ENCODE assay signal across 15 mouse cellular contexts in genomic region chr10:25928448-25928786, GRCm38 (mm10).
A peak's percentile ranks its signal among the peaks of the same experiment; 100 is the strongest.
DNase-seq lines count a peak whose midpoint lies in the region; ATAC-seq lines count a peak whose summit lies in the region.
"Had no signal": no experiment of that assay in that cellular context is flagged by ENCODE, and none has a peak within 500 bp of the region (broad histone marks: within the 10 kb centered on the region; RNA-seq: fewer than 3 reads in every experiment).

No protein-coding gene starts in this region.

- ATAC-seq in hindbrain, embryonic 11.5 days (ENCODE audit: low FRiP score) = peak; percentile 42; the same call in 1 of the 2 replicates
- no peak for ATAC-seq in hindbrain, embryonic 12.5 days (ENCODE audit: low FRiP score)
- ATAC-seq in intestine, embryonic 15.5 days = peak; percentile 87; the same call in 1 of the 2 replicates
- ATAC-seq in liver, embryonic 15.5 days (ENCODE audit: insufficient read depth) = peak; percentile 54; the same call in 1 of the 2 replicates
- ATAC-seq: lung, postnatal 0 days had no signal

- no peak overlapping the region for H3K4me2 ChIP-seq in hindbrain, embryonic 11.5 days (replicated peaks; ENCODE audit: low read depth, low read length)
- no peak overlapping the region for H3K4me2 ChIP-seq in hindbrain, embryonic 12.5 days (replicated peaks)
- no peak overlapping the region for H3K4me2 ChIP-seq in intestine, embryonic 15.5 days (replicated peaks)
- H3K4me2 ChIP-seq in liver, embryonic 15.5 days = no peak overlapping the region

- H3K27ac ChIP-seq in hindbrain, embryonic 11.5 days (ENCODE audit: low read depth, low read length) = no peak overlapping the region
- no peak overlapping the region for H3K27ac ChIP-seq in hindbrain, embryonic 12.5 days
- H3K27ac ChIP-seq in intestine, embryonic 15.5 days = no peak overlapping the region
- no peak overlapping the region for H3K27ac ChIP-seq in liver, embryonic 15.5 days (replicated peaks)

- peaks cover 3% of the 10 kb centered on the region; the same call in 1 of the 2 replicates for H3K4me1 ChIP-seq in hindbrain, embryonic 11.5 days (replicated peaks; ENCODE audit: control insufficient read depth, insufficient read depth, low read length)
- H3K4me1 ChIP-seq in hindbrain, embryonic 12.5 days = peaks cover 16% of the 10 kb centered on the region
- H3K4me1 ChIP-seq in intestine, embryonic 15.5 days (replicated peaks) = peaks cover 21% of the 10 kb centered on the region
- 0 out of 2 replicates have a peak, but pooled peaks cover 3% of the 10 kb centered on the region for H3K4me1 ChIP-seq in liver, embryonic 15.5 days (replicated peaks)

- no peak for DNase-seq in hindbrain, embryonic 11.5 days (ENCODE audit: low spot score)
- peak; percentile 13 for DNase-seq in NIH3T3 (ENCODE audit: low read depth)
- no peak for DNase-seq in gastrocnemius, postnatal 25 days
- no peak for DNase-seq in right cerebral cortex, postnatal 4 days
- no peak for DNase-seq in spleen, postnatal 4 days (ENCODE audit: low spot score in 2 of 2)
- DNase-seq: cerebellum, adult 18-20 months; gastrocnemius, postnatal 36 days; kidney, adult 9 months; layer of hippocampus, postnatal 36 days; thymus, postnatal 4 days had no signal

- H3K4me3 ChIP-seq in hindbrain, embryonic 11.5 days (ENCODE audit: low read depth, low read length) = no peak overlapping the region
- H3K4me3 ChIP-seq in hindbrain, embryonic 12.5 days = no peak overlapping the region
- no peak overlapping the region for H3K4me3 ChIP-seq in intestine, embryonic 15.5 days (replicated peaks)
- no peak overlapping the region for H3K4me3 ChIP-seq in liver, embryonic 15.5 days (replicated peaks)
- H3K4me3 ChIP-seq: heart, embryonic 15.5 days had no signal

- no peaks in the 10 kb centered on the region for H3K27me3 ChIP-seq in hindbrain, embryonic 11.5 days (ENCODE audit: control insufficient read depth, insufficient read depth, low read length)
- H3K27me3 ChIP-seq in hindbrain, embryonic 12.5 days = no peaks in the 10 kb centered on the region
- H3K27me3 ChIP-seq in intestine, embryonic 15.5 days (replicated peaks) = no peaks in the 10 kb centered on the region
- no peaks in the 10 kb centered on the region for H3K27me3 ChIP-seq in liver, embryonic 15.5 days
- H3K27me3 ChIP-seq: heart, embryonic 15.5 days had no signal

- no peak overlapping the region for H3K9ac ChIP-seq in hindbrain, embryonic 11.5 days (ENCODE audit: low read depth, low read length)
- H3K9ac ChIP-seq in hindbrain, embryonic 12.5 days = no peak overlapping the region
- no peak overlapping the region for H3K9ac ChIP-seq in intestine, embryonic 15.5 days
- H3K9ac ChIP-seq in liver, embryonic 15.5 days = no peak overlapping the region
- H3K9ac ChIP-seq: heart, embryonic 15.5 days had no signal

- no peaks in the 10 kb centered on the region for H3K36me3 ChIP-seq in hindbrain, embryonic 11.5 days (ENCODE audit: control insufficient read depth, insufficient read depth, low read length)
- no peaks in the 10 kb centered on the region for H3K36me3 ChIP-seq in hindbrain, embryonic 12.5 days
- H3K36me3 ChIP-seq in intestine, embryonic 15.5 days = no peaks in the 10 kb centered on the region
- H3K36me3 ChIP-seq in liver, embryonic 15.5 days (replicated peaks) = no peaks in the 10 kb centered on the region
- H3K36me3 ChIP-seq: heart, embryonic 15.5 days had no signal

- 32% methylated on average over 3 of the region's 3 CpGs for WGBS in hindbrain, embryonic 11.5 days
- 49% methylated on average over 3 of the region's 3 CpGs for WGBS in hindbrain, embryonic 12.5 days
- WGBS in intestine, embryonic 15.5 days = 35% methylated on average over 3 of the region's 3 CpGs
- 32% methylated on average over 3 of the region's 3 CpGs for WGBS in liver, embryonic 15.5 days (ENCODE audit: insufficient replicate concordance)

- no peaks in the 10 kb centered on the region for H3K9me3 ChIP-seq in hindbrain, embryonic 11.5 days (ENCODE audit: control insufficient read depth, low read length)
- no peaks in the 10 kb centered on the region for H3K9me3 ChIP-seq in hindbrain, embryonic 12.5 days (replicated peaks)
- H3K9me3 ChIP-seq in intestine, embryonic 15.5 days = no peaks in the 10 kb centered on the region
- H3K9me3 ChIP-seq in liver, embryonic 15.5 days (replicated peaks) = no peaks in the 10 kb centered on the region
- H3K9me3 ChIP-seq: heart, embryonic 15.5 days had no signal
